Mouse (Mus musculus): Measurements from ENCODE around the gene Hadha. TPM values are rescaled to one million over a fixed set of nuclear protein-coding genes. Genes with fewer than 3 reads are reported as not detected.

Gene Hadha
- 136 and 210 TPM in 2 replicates for polyA plus RNA-seq (2016; fragmentation: Nextera tagmentation; extraction: Ambion mirVana)

GRCm38 (mm10) chr5:30154474-30155394 is at the start of gene Hadha, which contains the start of gene Hadhb:
Gene Hadha (minus strand): TSS chr5:30155162.
Gene Hadhb (plus strand): TSS chr5:30155248.
- Histone ChIP-seq H3K27me3 (ENCODE audit: insufficient read depth, poor library complexity, severe bottlenecking) (no peaks in the 10 kb centered on the region), H3K4me1 (peaks cover 15% of the 10 kb centered on the region; the same call in 1 of the 2 replicates), H3K9me3 (no peaks in the 10 kb centered on the region), H3K36me3 (peaks cover 5% of the 10 kb centered on the region; the same call in 1 of the 2 replicates), H3K27ac (peak within 1 kb of the TSS; percentile 94), H3K4me3 (peak within 1 kb of the TSS; percentile 95)
- DNase-seq (ENCODE audit: low spot score): peak; percentile 93
- under 1% methylated on average over 53 of the region's 53 CpGs for WGBS

DNA sequence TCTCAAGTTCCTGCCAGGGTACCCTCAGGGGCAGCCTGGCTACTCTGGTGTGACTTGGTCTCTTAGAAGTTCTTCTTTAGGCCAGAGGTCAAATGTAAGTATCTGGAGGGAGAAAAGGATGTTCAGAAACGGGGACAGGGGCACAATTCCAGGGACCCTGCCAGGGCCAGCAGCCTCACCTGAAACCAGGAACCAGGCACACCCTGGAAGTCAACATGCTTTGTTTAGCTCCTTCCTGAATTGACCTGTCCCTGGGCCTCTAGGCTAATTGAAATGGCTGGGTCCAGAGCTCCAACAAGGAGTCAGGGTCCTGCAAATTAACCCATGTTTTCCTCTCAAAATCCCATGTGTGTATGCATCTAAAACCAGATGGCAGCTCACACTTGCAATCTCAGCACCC is 49.5 kb upstream of the Hadha start:
- Histone ChIP-seq H3K9me3 (no peaks in the 10 kb centered on the region), H3K4me1 (peaks cover 2% of the 10 kb centered on the region), H3K36me3 (no peaks in the 10 kb centered on the region), H3K4me3 (no peak overlapping the region), H3K27ac (no peak overlapping the region), H3K27me3 (ENCODE audit: insufficient read depth, poor library complexity, severe bottlenecking) (no peaks in the 10 kb centered on the region)
- no peak for DNase-seq (ENCODE audit: low spot score)
- WGBS: 59% methylated on average over 1 of the region's 1 CpGs

DNA sequence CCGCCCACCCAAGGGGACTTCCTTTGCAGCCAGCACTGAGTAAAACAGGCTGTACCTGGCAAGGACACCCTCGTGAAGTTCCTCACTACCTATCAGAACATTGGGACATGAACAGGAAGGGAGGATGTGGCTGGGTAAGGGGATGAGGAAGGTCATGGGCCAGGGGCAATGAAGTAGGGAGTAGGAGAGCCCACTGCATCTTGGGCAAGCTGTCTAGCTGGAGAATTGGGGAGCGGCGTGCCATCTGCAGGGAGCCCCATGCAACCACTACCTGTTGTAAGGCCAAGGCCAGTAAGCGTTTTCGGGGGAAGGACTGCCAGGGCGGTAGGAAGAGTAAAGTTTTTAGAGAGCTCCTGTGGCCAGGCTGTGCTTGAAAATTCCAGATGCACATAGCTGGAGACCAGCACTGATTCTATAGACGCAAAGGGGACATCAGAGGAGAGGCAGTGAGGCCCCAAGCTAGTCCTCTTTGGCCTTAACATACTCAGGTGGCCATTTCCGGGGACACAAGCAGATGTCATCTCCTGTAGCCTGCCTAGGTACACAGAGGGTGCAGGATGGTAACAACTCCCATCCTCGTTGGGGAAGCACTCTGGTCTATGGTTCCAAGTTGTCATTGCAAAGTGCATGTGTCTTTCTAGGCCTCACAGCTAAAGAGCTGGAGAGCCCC is 48.4 kb upstream of the Hadha start:
- DNase-seq (ENCODE audit: low spot score): no peak
- Histone ChIP-seq H3K4me1 (peaks cover under 1% of the 10 kb centered on the region; the same call in 1 of the 2 replicates), H3K36me3 (no peaks in the 10 kb centered on the region), H3K27ac (no peak overlapping the region), H3K27me3 (ENCODE audit: insufficient read depth, poor library complexity, severe bottlenecking) (no peaks in the 10 kb centered on the region), H3K9me3 (no peaks in the 10 kb centered on the region), H3K4me3 (no peak overlapping the region)
- 74% methylated on average over 10 of the region's 10 CpGs for WGBS

DNA sequence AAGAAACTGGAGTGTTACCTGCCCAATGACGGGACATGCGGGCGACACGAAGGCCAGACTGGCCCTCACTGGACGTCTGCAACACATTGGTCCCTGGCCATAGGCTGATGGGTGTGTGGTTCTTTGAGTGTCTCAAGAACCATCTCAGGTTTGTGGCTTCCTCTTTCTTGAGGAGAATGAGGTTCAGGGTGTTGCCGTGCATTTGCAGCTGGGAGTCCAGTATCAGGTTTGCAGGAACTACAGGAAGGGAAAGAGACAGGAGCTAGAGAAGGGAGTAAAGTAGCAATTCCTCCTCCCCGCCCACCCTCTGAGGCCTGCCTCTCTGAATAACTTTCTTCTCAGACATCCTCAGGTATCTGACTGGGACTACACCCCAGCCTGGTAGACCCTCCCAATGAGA is 47.3 kb upstream of the Hadha start:
- WGBS: 87% methylated on average over 7 of the region's 7 CpGs
- Histone ChIP-seq H3K36me3 (no peaks in the 10 kb centered on the region), H3K27ac (no peak overlapping the region), H3K4me3 (no peak overlapping the region), H3K27me3 (ENCODE audit: insufficient read depth, poor library complexity, severe bottlenecking) (no peaks in the 10 kb centered on the region), H3K4me1 (peaks cover 4% of the 10 kb centered on the region; the same call in 1 of the 2 replicates), H3K9me3 (no peaks in the 10 kb centered on the region)
- no peak for DNase-seq (ENCODE audit: low spot score)

GRCm38 (mm10) chr5:30201521-30201920 is 46.6 kb upstream of the Hadha start:
- WGBS: 38% methylated on average over 5 of the region's 5 CpGs
- no peak for DNase-seq (ENCODE audit: low spot score)

GRCm38 (mm10) chr5:30198257-30198656 is 43.3 kb upstream of the Hadha start:
- no peaks in the 10 kb centered on the region for H3K36me3 ChIP-seq
- no peak overlapping the region for H3K4me3 ChIP-seq
- no peak for DNase-seq (ENCODE audit: low spot score)
- 62% methylated on average over 7 of the region's 7 CpGs for WGBS
- no peaks in the 10 kb centered on the region for H3K27me3 ChIP-seq (ENCODE audit: insufficient read depth, poor library complexity, severe bottlenecking)
- no peak overlapping the region for H3K27ac ChIP-seq
- peaks cover 10% of the 10 kb centered on the region for H3K4me1 ChIP-seq
- no peaks in the 10 kb centered on the region for H3K9me3 ChIP-seq

More at GRCm38 (mm10) chr5:30201521-30201920, 46.6 kb upstream of the Hadha start:
- Histone ChIP-seq H3K4me3 (no peak overlapping the region), H3K27me3 (ENCODE audit: insufficient read depth, poor library complexity, severe bottlenecking) (no peaks in the 10 kb centered on the region), H3K36me3 (no peaks in the 10 kb centered on the region), H3K9me3 (no peaks in the 10 kb centered on the region), H3K4me1 (peaks cover 4% of the 10 kb centered on the region; the same call in 1 of the 2 replicates), H3K27ac (no peak overlapping the region)

DNA sequence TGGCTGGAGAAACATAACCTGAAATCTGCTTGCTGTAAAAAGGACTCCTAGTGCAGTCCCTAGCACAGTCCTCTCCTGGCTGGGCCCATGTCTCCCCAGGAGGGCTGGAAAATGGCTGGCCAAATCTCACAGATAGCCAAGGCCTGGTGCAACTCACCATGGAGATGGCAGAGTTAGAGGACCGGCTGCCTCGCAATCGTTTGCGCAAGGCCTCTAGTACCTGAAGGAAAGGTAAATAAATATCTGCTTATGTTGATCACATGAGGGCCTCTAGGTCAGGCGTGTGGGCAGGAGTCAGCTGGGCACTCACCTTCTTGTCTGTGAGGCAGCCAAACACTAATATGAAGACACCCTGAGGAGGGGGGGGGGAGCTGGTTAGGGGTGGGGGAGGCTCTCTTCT is 40.4 kb upstream of the Hadha start:
- Histone ChIP-seq H3K36me3 (peaks cover 4% of the 10 kb centered on the region; the same call in 1 of the 2 replicates), H3K4me1 (peaks cover 10% of the 10 kb centered on the region), H3K27ac (no peak overlapping the region), H3K9me3 (no peaks in the 10 kb centered on the region), H3K4me3 (no peak overlapping the region), H3K27me3 (ENCODE audit: insufficient read depth, poor library complexity, severe bottlenecking) (no peaks in the 10 kb centered on the region)
- 83% methylated on average over 5 of the region's 5 CpGs for WGBS
- no peak for DNase-seq (ENCODE audit: low spot score)

DNA sequence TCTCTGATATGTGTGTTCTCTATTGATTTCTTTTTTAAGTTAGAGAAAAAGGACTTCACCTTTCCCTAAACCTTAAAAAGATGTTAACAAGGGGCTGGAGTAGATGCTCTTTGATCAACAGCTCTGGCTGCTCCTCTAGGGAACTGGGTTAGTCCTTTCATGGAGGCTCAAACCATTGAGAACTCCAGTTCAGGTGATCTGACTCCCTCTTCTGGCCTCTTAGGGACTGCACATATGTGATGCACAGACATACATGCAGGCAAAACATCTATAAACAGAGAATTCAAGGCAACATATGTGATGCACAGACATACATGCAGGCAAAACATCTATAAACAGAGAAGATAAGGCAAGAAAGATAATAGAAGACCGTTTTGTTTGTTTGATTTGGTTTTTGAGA is 37.5 kb upstream of the Hadha start:
- no peak for DNase-seq (ENCODE audit: low spot score)
- 75% methylated on average over 1 of the region's 1 CpGs for WGBS
- no peaks in the 10 kb centered on the region for H3K9me3 ChIP-seq
- H3K27ac ChIP-seq: no peak overlapping the region
- peaks cover 17% of the 10 kb centered on the region for H3K36me3 ChIP-seq
- H3K4me3 ChIP-seq: no peak overlapping the region
- H3K27me3 ChIP-seq (ENCODE audit: insufficient read depth, poor library complexity, severe bottlenecking): no peaks in the 10 kb centered on the region
- H3K4me1 ChIP-seq: peaks cover 6% of the 10 kb centered on the region; the same call in 1 of the 2 replicates

GRCm38 (mm10) chr5:30187687-30188485 is 32.9 kb upstream of the Hadha start:
- no peak overlapping the region for H3K27ac ChIP-seq
- DNase-seq (ENCODE audit: low spot score): no peak
- H3K9me3 ChIP-seq: no peaks in the 10 kb centered on the region
- H3K27me3 ChIP-seq (ENCODE audit: insufficient read depth, poor library complexity, severe bottlenecking): no peaks in the 10 kb centered on the region
- no peak overlapping the region for H3K4me3 ChIP-seq
- 89% methylated on average over 12 of the region's 12 CpGs for WGBS
- no peaks in the 10 kb centered on the region for H3K4me1 ChIP-seq
- H3K36me3 ChIP-seq: peaks cover 49% of the 10 kb centered on the region

- WGBS: 83% methylated on average over 4 of the region's 4 CpGs
- Histone ChIP-seq H3K4me3 (no peak overlapping the region), H3K36me3 (peaks cover 75% of the 10 kb centered on the region), H3K27ac (no peak overlapping the region), H3K27me3 (ENCODE audit: insufficient read depth, poor library complexity, severe bottlenecking) (no peaks in the 10 kb centered on the region), H3K4me1 (peaks cover 15% of the 10 kb centered on the region), H3K9me3 (no peaks in the 10 kb centered on the region)
- no peak for DNase-seq (ENCODE audit: low spot score)
These were observed 20.8 kb upstream of the Hadha start for GRCm38 (mm10) chr5:30175811-30176210.

DNA sequence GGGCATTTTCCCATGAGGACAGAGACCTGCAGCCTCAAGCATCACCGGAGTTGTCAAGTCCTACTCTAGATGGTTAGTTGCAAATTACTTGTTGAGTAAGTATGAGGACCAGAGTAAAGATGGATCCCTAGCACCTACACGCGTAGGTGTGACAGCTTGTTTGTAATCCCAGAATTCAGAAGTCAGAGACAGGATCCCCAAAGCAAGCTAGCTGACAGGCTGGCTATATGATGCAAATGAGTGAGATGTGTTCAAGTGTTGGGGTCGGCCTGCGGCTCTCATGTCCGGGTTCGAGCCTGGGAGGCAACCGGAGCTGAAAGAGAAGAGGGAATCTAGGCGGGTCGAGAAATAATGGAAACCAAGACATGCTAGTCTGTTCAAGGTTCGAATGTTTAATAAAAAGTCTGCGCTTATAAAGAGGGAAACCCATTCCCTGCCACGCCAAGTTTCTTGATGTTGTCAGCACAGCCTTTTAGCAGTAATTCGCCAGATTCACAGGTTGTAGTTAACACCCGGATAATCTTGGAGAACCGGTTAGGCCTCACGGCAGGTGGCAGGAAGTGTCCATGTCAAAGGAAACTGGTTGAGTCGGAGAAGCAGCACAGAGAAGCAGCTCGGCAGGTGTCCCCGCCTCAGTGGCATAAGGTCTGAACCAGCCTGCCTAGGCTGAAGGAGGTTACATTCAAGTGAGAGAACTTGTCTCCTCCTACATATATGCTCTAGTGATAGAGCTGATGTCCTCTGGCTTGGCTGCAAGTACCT is 18.1 kb upstream of the Hadha start:
- no peak for DNase-seq (ENCODE audit: low spot score)
- H3K4me1 ChIP-seq: peaks cover 21% of the 10 kb centered on the region
- 46% methylated on average over 20 of the region's 20 CpGs for WGBS
- H3K27me3 ChIP-seq (ENCODE audit: insufficient read depth, poor library complexity, severe bottlenecking): no peaks in the 10 kb centered on the region
- H3K27ac ChIP-seq: peak overlapping the region; percentile 77; the same call in 1 of the 2 replicates
- H3K9me3 ChIP-seq: no peaks in the 10 kb centered on the region
- H3K4me3 ChIP-seq: no peak overlapping the region
- peaks cover 71% of the 10 kb centered on the region for H3K36me3 ChIP-seq

DNA sequence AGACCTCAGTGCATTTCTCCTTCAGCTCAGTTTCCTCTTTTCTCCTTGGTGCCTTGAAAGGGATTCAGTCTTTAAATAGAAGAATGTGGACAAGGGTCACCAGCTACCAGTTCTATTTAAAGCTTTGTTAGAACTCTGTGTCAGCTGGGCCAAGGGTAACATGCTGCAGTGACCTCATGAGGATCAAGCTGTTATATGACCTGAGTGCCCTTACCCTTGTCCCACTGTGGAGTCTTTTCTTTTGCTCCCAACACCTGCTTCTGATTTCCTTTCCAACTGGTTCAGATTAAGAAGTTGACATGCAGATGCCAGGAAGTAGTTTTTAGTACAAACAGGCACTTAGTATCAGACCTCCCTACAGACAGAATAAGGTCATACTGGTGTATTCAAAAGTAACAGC is 17.2 kb upstream of the Hadha start:
- Histone ChIP-seq H3K4me1 (peaks cover 21% of the 10 kb centered on the region), H3K27ac (peak overlapping the region; percentile 77), H3K36me3 (peaks cover 71% of the 10 kb centered on the region), H3K27me3 (ENCODE audit: insufficient read depth, poor library complexity, severe bottlenecking) (no peaks in the 10 kb centered on the region), H3K9me3 (no peaks in the 10 kb centered on the region), H3K4me3 (no peak overlapping the region)
- no peak for DNase-seq (ENCODE audit: low spot score)

Measured in heart, embryonic 10.5 days (tissue).